Mouse (Mus musculus): ENCODE results near the gene Olfr1467.

Gene Olfr1467

GRCm38 (mm10) chr19:13361936-13362335 is at the start of gene Olfr1467:
Olfr1467 (plus strand) TSS chr19:13362236.
- DNase-seq (ENCODE audit: low read depth, low spot score), result no peak

- no peak for DNase-seq (ENCODE audit: low read depth, low spot score)
These were observed 46.6 kb upstream of the Olfr1467 start, which contains the start of gene Olfr1465 for GRCm38 (mm10) chr19:13315441-13315840. Olfr1465 (minus strand) TSS chr19:13315541.

- DNase-seq (ENCODE audit: low read depth, low spot score), result no peak
These were observed 23.5 kb upstream of the Olfr1467 start, which contains the start of gene Olfr1466 for GRCm38 (mm10) chr19:13338562-13338961. Olfr1466 (plus strand) TSS chr19:13338862.

- DNase-seq (ENCODE audit: low read depth, low spot score), result no peak
These were observed 45.5 kb downstream of the Olfr1467 start, which contains the start of gene Olfr1469 for GRCm38 (mm10) chr19:13407549-13407948. Olfr1469 (plus strand) TSS chr19:13407849.

All from ZHBTc4 (cell line).